Mouse (Mus musculus) heart, adult 2 months (tissue): Measurements from ENCODE around the gene Mctp1.

Experiments used
- CTCF ChIP-seq: fragments of 200-600 bp; IDR thresholded peaks from 2 replicates; pipeline ENCODE4 v1.8.1; 2022; ENCODE audit warnings: antibody characterized with exemption, mild to moderate bottlenecking, moderate library complexity
- EP300 ChIP-seq: fragments of 200-500 bp; IDR thresholded peaks from 2 replicates; pipeline ENCODE4 v1.6.1; 2011; ENCODE audit warnings: low read depth, low read length, control low read depth; ENCODE audit not compliant: insufficient read depth
- POLR2A ChIP-seq: fragments of 200-500 bp; IDR thresholded peaks from 2 replicates; pipeline ENCODE4 v1.6.1; 2011; ENCODE audit warnings: mild to moderate bottlenecking, low read depth, low read length, control low read depth; ENCODE audit not compliant: insufficient read depth

DNA sequence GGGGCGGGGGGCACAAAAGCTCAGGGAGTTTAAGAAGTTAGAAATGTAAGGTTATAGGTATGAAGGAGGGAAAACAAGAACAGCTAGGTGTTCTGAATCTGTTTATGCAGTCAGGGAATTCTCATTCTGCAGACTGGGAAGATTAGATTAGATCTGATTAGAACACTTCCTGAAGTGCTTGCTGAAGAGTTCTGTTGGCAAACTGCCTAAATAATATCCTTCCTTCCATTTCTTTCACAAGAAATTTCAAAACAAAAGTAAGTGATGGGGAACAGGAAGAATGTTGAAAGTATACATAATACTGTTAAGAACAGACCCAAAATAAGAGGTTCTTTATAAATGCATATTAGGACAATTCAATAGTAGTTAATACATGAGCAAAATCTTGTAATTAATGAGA, 678.9 kb downstream of the Mctp1 start:
- TF ChIP-seq EP300 (no peak), CTCF (no peak), POLR2A (no peak)
